Mouse (Mus musculus) layer of hippocampus, postnatal 25 days (tissue): ENCODE measurements around the gene Bnc2. TPM values are rescaled to one million over a fixed set of nuclear protein-coding genes. Genes with fewer than 3 reads are reported as not detected.

ENCODE experiments used
- DNase-seq, 2 experiments: peaks; one replicate each; pipeline ENCODE4 v3.0.0; 2022; ENCODE audit warnings: mixed read lengths in 2 of 2, low spot score in 1 of 2; ENCODE audit errors: extremely low spot score in 1 of 2
- total RNA-seq, 2 experiments: library from RNA; stranded (reverse); gene quantifications; 2 replicates each; pipeline ENCODE4 v1.2.3; 2021

The Bnc2 gene
- total RNA-seq, 2 experiments from 2014 or later, result 0.62 to 1.1 TPM

DNA sequence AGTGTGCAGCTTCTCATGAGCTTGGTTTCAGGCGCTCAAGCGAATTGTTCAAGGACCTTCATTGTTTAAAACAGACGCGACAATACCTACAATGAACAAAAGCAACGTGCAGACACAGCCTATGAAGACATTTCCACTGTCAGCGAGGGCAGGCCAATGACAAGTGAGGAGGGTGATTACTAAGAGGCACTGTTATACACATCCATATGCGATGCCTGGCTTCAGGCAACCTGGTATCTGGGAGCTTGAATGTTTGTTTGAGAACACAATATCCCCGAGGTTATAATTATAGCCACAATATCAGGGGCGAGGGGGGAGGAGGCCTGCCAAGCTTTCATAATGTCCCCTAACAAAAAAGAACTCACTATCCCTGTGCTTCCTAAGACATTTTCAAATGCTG lies 343.1 kb downstream of the Bnc2 start:
- no peak for DNase-seq

- DNase-seq, result no peak
Measured at GRCm38 (mm10) chr4:84331450-84331849, 343.6 kb downstream of the Bnc2 start.

DNA sequence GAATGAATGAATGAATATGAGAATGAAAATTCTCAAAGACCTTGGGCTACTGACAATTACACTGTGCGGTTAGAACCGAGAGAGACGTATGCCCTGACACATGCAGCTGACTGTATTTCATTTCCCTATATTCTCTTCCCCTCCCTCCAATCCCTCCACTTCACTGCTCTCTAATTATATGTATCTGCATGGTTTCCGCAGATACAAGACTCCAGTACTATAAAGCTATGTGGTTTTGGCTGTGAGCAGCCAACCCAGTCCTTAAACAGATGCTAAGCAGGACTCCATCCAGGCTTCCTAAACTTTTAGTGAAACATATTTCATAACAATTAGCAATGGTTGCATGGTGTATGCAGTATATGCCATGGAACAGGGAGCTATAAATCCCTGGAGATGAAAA lies 344.6 kb downstream of the Bnc2 start:
- DNase-seq, result no peak

GRCm38 (mm10) chr4:84329651-84330050 lies 345.4 kb downstream of the Bnc2 start:
- DNase-seq, result no peak

- no peak for DNase-seq
Measured at GRCm38 (mm10) chr4:84324371-84324770, 350.7 kb downstream of the Bnc2 start.

DNA sequence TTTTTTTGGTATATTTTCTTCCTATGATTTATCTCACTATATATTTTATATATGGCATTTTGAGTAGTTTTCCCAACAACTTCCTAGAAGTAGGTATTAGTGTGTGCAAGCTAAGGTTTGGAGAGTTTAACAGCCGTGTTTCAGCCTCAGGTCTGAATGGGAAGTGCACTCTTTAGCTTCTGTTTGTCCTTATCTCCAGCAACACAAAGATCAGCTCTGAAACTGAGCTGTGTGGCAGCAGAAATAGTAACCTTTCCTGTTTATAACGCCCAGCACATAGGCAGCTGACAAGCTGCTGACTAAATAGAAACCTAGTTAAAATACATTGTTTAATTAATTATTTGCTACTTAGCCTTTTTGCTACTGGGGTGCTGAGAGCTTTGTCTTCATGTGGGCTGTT lies 353.5 kb downstream of the Bnc2 start:
- no peak for DNase-seq

DNA sequence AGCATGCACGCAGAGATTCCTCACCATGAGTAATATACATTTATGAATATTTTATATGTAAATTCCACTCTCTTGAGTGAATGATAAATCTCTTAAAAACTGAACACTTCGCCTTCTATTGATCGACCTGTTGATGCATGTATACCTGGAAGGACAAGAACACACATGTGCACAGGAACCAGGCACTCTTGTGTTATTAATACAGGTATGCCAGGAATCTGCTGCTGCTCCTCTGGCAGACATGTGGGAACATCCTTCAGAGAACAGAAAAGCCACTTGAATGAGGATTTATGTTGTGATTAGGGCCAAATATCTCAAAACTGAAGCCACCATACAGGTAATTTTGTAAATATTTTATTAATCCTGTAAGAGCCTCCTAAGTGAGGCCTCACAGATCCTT lies 357.7 kb downstream of the Bnc2 start:
- DNase-seq, result no peak

- DNase-seq, result no peak
Measured at GRCm38 (mm10) chr4:84311371-84311770, 363.7 kb downstream of the Bnc2 start.

GRCm38 (mm10) chr4:84310851-84311250 lies 364.2 kb downstream of the Bnc2 start:
- no peak for DNase-seq

DNA sequence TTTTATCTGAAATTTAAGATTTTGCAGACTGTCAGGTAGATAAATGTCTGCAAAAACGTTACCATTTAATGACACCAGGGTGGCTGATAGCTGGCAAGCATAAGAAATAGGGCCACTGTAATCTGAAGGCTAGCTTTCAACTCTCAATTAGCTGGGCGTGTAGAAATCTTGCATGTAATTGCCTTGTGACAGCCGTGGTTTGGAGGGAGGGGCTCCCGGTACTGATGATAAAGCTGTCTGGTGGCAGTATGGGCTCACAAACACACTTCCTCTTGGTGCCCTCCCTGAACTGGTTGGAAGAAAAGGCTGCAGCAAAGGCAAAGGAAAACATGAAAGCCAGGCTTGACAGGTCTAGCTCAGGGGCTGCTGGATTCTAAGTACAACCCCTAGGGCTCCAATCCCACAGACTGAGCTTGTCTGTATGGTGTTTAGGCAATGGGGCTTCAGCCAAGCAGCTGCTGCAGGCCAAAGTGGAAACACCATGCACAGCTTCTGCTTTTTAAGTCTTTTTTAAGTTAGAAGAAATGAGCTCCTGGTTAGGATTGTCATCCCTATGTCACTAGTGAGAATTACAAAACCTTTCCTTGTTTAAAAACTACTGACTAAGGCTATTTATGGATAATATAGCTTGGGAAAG lies 366.7 kb downstream of the Bnc2 start:
- no peak for DNase-seq

- no peak for DNase-seq
Measured at GRCm38 (mm10) chr4:84306928-84307606, 368.0 kb downstream of the Bnc2 start.

- DNase-seq, result no peak
Measured at GRCm38 (mm10) chr4:84302949-84303348, 372.1 kb downstream of the Bnc2 start.

GRCm38 (mm10) chr4:84285153-84285552 lies 389.9 kb downstream of the Bnc2 start:
- no peak for DNase-seq

DNA sequence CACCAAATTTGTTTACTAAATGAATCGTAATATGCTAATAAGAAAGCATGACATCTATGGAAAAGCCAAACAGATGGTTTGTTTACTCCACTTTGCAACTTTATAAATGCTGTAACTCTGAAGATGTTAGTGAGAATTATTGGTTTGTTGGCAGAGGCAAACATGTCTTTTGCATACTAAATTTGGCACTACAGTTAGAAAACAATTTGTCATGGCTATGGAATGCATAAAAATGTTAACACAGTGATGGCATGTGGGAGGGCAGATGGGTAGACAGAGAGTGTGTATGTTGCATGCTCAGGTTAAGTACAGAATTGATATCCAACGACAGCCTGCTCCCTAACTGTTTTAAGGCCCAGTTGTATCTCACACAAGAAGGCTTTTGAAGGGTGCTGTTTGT lies 392.4 kb downstream of the Bnc2 start:
- no peak for DNase-seq

GRCm38 (mm10) chr4:84278156-84278555 lies 396.9 kb downstream of the Bnc2 start:
- DNase-seq, result no peak

DNA sequence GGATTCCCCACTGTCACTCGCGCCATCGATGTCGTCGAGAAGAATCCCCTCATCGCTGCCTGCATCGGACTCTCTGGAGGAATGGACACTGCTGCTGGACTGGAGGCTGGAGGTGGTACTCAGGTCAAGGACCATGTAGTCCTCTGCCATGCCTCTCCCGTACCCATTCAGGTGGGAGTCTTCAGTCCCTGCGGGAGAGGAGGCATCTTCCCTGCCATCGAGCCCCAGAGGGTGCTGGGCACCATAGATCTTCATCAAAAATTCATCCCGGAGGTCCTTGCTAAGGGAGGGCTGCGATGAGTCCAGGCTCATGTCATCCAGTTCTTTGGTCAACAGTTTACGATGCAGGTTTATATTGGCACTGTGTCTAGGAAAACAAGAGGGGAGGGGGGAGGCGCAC lies 399.0 kb downstream of the Bnc2 start:
- DNase-seq, result no peak

DNA sequence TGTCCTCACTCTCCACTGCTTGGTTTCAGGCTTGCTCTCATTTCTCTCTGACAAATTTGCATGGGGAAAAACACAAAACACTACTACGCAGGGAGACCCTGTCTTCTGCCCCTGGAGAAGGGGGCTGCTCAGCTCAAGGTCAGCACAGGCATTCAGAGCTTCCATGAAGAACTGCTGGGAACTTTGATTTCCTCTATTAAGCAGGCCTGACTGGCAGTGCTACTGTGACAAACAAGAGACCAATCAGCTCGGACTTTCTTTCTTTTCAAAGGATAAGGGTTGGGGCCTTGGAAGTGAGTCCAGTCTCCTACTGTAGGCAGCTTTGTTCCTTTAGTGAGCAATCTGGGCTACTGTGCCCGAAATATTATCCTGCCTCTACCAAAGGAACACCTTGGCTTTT lies 400.9 kb downstream of the Bnc2 start:
- no peak for DNase-seq

- no peak for DNase-seq
Measured at GRCm38 (mm10) chr4:84272867-84273266, 402.2 kb downstream of the Bnc2 start.

DNA sequence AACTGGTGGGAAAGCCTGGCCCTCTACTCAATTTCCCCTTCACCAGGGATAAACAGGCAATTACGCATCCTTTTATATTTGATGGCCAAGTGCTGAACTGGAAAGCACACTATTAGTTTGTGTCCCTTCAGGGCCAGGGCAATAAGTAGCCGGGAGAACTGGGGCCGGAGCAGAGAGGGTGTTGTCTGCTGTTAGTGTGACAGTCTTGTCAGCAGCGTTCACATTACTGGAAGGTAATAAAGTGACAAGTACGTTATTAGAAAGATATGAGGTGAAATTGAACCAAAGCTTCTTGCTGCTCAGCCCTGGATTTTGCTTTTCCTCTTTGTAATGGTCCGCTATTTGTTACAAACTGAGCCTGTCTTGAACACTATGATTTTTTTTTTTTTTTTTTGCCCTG lies 405.2 kb downstream of the Bnc2 start:
- DNase-seq, result no peak

GRCm38 (mm10) chr4:84247356-84247755 lies 427.7 kb downstream of the Bnc2 start:
- no peak for DNase-seq

DNA sequence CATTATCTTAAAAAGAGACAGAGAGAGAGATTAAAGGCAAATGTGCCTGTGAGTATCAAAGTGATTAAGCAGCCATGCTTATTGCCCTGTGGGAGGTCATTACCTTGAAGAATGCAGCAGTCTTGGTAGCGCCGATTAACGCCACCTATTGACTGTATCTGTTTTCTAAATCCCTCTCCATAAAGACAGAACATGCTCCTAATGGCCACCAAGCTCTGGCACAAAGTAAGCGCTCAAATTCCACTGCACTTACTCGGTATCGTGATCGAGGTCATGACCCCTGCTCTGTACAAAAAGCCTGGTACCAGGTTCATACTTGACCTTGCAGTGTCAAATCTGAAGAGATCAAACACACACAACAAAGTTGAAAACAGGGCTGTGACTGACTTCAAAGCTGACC lies 442.7 kb downstream of the Bnc2 start:
- no peak for DNase-seq

DNA sequence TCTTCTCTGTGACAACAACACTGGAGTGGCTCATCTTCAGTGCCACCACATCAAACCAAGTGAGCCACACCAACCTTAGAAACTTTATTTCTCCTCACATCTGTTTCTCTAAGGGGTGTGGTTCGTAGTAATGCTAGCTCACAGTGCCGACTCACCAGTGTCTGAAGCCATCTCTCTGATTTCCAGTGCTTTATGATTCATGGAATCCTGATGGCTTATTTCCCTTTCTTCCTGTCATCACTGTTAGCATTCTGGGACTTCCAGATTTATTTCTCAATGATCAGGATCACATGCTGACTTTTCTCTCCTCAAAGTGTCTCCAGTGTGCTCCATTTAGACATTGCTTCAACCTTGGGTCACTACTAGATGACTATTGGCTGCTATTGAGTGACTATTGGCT lies 443.8 kb downstream of the Bnc2 start:
- DNase-seq, result no peak
